Mouse (Mus musculus) thymus, adult 2 months (tissue): Measurements from ENCODE around the gene Pak3.

Experiments used
- CTCF ChIP-seq: fragments of 200-500 bp; IDR thresholded peaks from 2 replicates; pipeline ENCODE4 v1.5.1; 2012; ENCODE audit warnings: mild to moderate bottlenecking, control low read depth, low read length, moderate library complexity, borderline replicate concordance; ENCODE audit not compliant: control insufficient read depth, poor library complexity, insufficient read depth; ENCODE audit errors: extremely low read depth
- POLR2A ChIP-seq: fragments of 200-500 bp; IDR thresholded peaks from 2 replicates; pipeline ENCODE4 v1.6.1; 2012; ENCODE audit warnings: mild to moderate bottlenecking, low read length, control low read depth, moderate library complexity; ENCODE audit not compliant: control insufficient read depth, poor library complexity, insufficient read depth; ENCODE audit errors: extremely low read depth

GRCm38 (mm10) chrX:143815948-143816347, 297.6 kb downstream of the Pak3 start:
- no peak for TF ChIP-seq CTCF
- TF ChIP-seq POLR2A, result no peak
